Mouse (Mus musculus) heart, adult 11 months (tissue): Measurements from ENCODE around the gene Zyx.

Source experiments
- DNase-seq: peaks from one replicate; pipeline ENCODE4 v3.0.0; 2022

Gene Zyx

DNA sequence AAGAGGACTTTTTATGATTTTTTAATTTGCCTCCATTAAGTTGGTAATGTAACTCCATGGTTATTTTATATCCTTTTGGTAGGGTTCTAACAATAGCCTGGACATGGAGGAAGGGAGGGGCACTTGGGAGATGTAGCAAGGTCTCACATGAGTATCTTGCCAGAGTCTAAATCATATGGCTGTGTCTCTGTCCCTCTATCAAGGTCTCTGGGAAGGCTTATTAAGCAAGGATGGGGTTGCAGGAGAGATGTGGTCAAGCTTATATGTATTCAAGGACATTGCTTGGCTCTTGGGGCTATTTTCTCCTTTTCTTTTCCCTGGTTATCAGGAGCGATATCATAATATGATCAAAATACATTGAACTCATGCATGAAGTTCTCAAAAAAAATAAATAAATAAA lies 49.6 kb downstream of the Zyx start:
- peak; percentile 14 for DNase-seq

DNA sequence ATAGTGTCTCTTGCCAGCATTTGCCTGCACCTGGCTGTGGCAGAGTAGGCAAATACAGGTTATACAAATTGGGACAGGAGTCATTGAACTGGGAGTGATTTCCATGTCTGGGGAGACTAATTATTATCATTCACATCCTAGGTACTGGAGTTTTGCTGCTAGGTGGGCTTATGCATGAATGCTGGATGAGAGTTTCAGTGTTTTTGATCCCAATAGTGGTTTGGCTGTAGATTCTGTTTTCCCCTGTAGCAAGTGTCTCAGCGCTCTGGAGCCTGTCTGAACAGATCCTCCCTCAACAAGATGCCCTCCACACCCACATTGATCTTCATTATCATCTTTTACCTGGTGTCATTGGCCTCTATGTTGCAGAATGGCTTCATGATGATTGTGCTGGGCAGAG lies 50.5 kb downstream of the Zyx start, which contains the start of gene Tas2r143:
Gene Tas2r143 (plus strand): TSS at position 301 of the 400 bp plus-strand sequence.
- DNase-seq, result no peak

DNA sequence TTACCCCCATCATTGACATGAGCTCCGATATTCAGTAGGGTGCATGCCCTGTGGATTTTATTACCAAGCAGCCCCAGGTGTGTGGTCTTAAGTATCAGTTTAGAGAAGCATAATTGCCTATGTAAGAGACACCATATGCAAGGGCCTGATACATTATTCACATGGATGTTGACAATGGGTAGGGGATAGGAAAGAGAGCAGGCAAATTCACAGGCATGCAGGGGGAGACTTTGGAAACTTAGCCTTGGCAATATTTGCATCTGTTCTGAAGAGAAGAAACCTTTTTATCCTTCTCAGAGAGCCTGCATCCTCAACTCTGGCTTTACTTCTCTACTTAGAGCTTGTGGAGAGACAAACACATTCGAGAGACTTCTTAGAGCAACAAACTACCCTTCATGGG lies 55.7 kb downstream of the Zyx start, which contains the start of gene Tas2r135:
Gene Tas2r135 (plus strand): TSS at position 301 of the 400 bp plus-strand sequence.
- peak; percentile 45 for DNase-seq
